Mouse (Mus musculus): ENCODE results near the gene Fam173a. TPM values are rescaled to one million over a fixed set of nuclear protein-coding genes. Genes with fewer than 3 reads are reported as not detected.

The Fam173a gene
- polyA plus RNA-seq, 1 experiment, result 135 TPM

GRCm38 (mm10) chr17:25773549-25774120 lies 19.1 kb downstream of the Fam173a start, which contains the start of gene Narfl:
Narfl (plus strand) TSS chr17:25773776.
- no peak within 1 kb of the TSS for H3K27ac ChIP-seq (ENCODE audit: insufficient read depth, low read depth, low read length)
- H3K36me3 ChIP-seq (ENCODE audit: control insufficient read depth, insufficient read depth, low read length), result peaks cover 14% of the 10 kb centered on the region
- WGBS, result under 1% methylated on average over 37 of the region's 37 CpGs
- no peaks in the 10 kb centered on the region for H3K27me3 ChIP-seq (ENCODE audit: control insufficient read depth, insufficient read depth, low read length)
- peaks cover 7% of the 10 kb centered on the region; the same call in 1 of the 2 replicates for H3K4me1 ChIP-seq (ENCODE audit: control insufficient read depth, insufficient read depth, insufficient read length, low read length)
- H3K4me3 ChIP-seq (ENCODE audit: low read depth, low read length), result peak within 1 kb of the TSS; percentile 92
- TF ChIP-seq CTCF (IDR thresholded peaks at IDR 0.05; ENCODE audit: extremely low read depth, insufficient read length, insufficient replicate concordance, low read depth, low read length) (peak; percentile 88), POLR2A (IDR thresholded peaks at IDR 0.05; ENCODE audit: low read depth, low read length) (peak; percentile 34)

- no peak for TF ChIP-seq POLR2A (IDR thresholded peaks at IDR 0.05; ENCODE audit: low read depth, low read length)
- TF ChIP-seq CTCF (IDR thresholded peaks at IDR 0.05; ENCODE audit: extremely low read depth, insufficient read length, insufficient replicate concordance, low read depth, low read length), result no peak
- no peaks in the 10 kb centered on the region for H3K27me3 ChIP-seq (ENCODE audit: control insufficient read depth, insufficient read depth, low read length)
- 53% methylated on average over 9 of the region's 9 CpGs for WGBS
- no peak overlapping the region for H3K4me3 ChIP-seq (ENCODE audit: low read depth, low read length)
- H3K27ac ChIP-seq (ENCODE audit: insufficient read depth, low read depth, low read length), result no peak overlapping the region
- H3K4me1 ChIP-seq (ENCODE audit: control insufficient read depth, insufficient read depth, insufficient read length, low read length), result peaks cover 3% of the 10 kb centered on the region; the same call in 1 of the 2 replicates
- H3K36me3 ChIP-seq (ENCODE audit: control insufficient read depth, insufficient read depth, low read length), result no peaks in the 10 kb centered on the region
Observed at GRCm38 (mm10) chr17:25769331-25769730, 23.4 kb downstream of the Fam173a start.

- Histone ChIP-seq H3K27ac (ENCODE audit: insufficient read depth, low read depth, low read length) (no peak overlapping the region), H3K4me1 (ENCODE audit: control insufficient read depth, insufficient read depth, insufficient read length, low read length) (no peaks in the 10 kb centered on the region), H3K27me3 (ENCODE audit: control insufficient read depth, insufficient read depth, low read length) (no peaks in the 10 kb centered on the region), H3K4me3 (ENCODE audit: low read depth, low read length) (no peak overlapping the region), H3K36me3 (ENCODE audit: control insufficient read depth, insufficient read depth, low read length) (no peaks in the 10 kb centered on the region)
- 68% methylated on average over 5 of the region's 5 CpGs for WGBS
- TF ChIP-seq CTCF (IDR thresholded peaks at IDR 0.05; ENCODE audit: extremely low read depth, insufficient read length, insufficient replicate concordance, low read depth, low read length) (no peak), POLR2A (IDR thresholded peaks at IDR 0.05; ENCODE audit: low read depth, low read length) (no peak)
Observed at GRCm38 (mm10) chr17:25765886-25766285, 26.8 kb downstream of the Fam173a start.

GRCm38 (mm10) chr17:25762591-25762990 lies 30.1 kb downstream of the Fam173a start:
- Histone ChIP-seq H3K27ac (ENCODE audit: insufficient read depth, low read depth, low read length) (no peak overlapping the region), H3K4me3 (ENCODE audit: low read depth, low read length) (no peak overlapping the region), H3K4me1 (ENCODE audit: control insufficient read depth, insufficient read depth, insufficient read length, low read length) (no peaks in the 10 kb centered on the region), H3K36me3 (ENCODE audit: control insufficient read depth, insufficient read depth, low read length) (no peaks in the 10 kb centered on the region), H3K27me3 (ENCODE audit: control insufficient read depth, insufficient read depth, low read length) (no peaks in the 10 kb centered on the region)
- 45% methylated on average over 3 of the region's 3 CpGs for WGBS
- no peak for TF ChIP-seq POLR2A (IDR thresholded peaks at IDR 0.05; ENCODE audit: low read depth, low read length)
- TF ChIP-seq CTCF (IDR thresholded peaks at IDR 0.05; ENCODE audit: extremely low read depth, insufficient read length, insufficient replicate concordance, low read depth, low read length), result no peak

- no peaks in the 10 kb centered on the region for H3K27me3 ChIP-seq (ENCODE audit: control insufficient read depth, insufficient read depth, low read length)
- H3K4me1 ChIP-seq (ENCODE audit: control insufficient read depth, insufficient read depth, insufficient read length, low read length), result no peaks in the 10 kb centered on the region
- no peaks in the 10 kb centered on the region for H3K36me3 ChIP-seq (ENCODE audit: control insufficient read depth, insufficient read depth, low read length)
- WGBS, result 44% methylated on average over 4 of the region's 4 CpGs
- no peak for TF ChIP-seq CTCF (IDR thresholded peaks at IDR 0.05; ENCODE audit: extremely low read depth, insufficient read length, insufficient replicate concordance, low read depth, low read length)
- TF ChIP-seq POLR2A (IDR thresholded peaks at IDR 0.05; ENCODE audit: low read depth, low read length), result no peak
- H3K27ac ChIP-seq (ENCODE audit: insufficient read depth, low read depth, low read length), result no peak overlapping the region
- H3K4me3 ChIP-seq (ENCODE audit: low read depth, low read length), result no peak overlapping the region
Observed at GRCm38 (mm10) chr17:25761561-25761970, 31.1 kb downstream of the Fam173a start.

- TF ChIP-seq CTCF (IDR thresholded peaks at IDR 0.05; ENCODE audit: extremely low read depth, insufficient read length, insufficient replicate concordance, low read depth, low read length) (no peak), POLR2A (IDR thresholded peaks at IDR 0.05; ENCODE audit: low read depth, low read length) (no peak)
- H3K4me1 ChIP-seq (ENCODE audit: control insufficient read depth, insufficient read depth, insufficient read length, low read length), result no peaks in the 10 kb centered on the region
- no peaks in the 10 kb centered on the region for H3K27me3 ChIP-seq (ENCODE audit: control insufficient read depth, insufficient read depth, low read length)
- no peak overlapping the region for H3K4me3 ChIP-seq (ENCODE audit: low read depth, low read length)
- no peaks in the 10 kb centered on the region for H3K36me3 ChIP-seq (ENCODE audit: control insufficient read depth, insufficient read depth, low read length)
- H3K27ac ChIP-seq (ENCODE audit: insufficient read depth, low read depth, low read length), result no peak overlapping the region
- WGBS, result 71% methylated on average over 8 of the region's 8 CpGs
Observed at GRCm38 (mm10) chr17:25760148-25760547, 32.6 kb downstream of the Fam173a start.

- Histone ChIP-seq H3K4me3 (ENCODE audit: low read depth, low read length) (no peak overlapping the region), H3K27me3 (ENCODE audit: control insufficient read depth, insufficient read depth, low read length) (no peaks in the 10 kb centered on the region), H3K4me1 (ENCODE audit: control insufficient read depth, insufficient read depth, insufficient read length, low read length) (no peaks in the 10 kb centered on the region), H3K36me3 (ENCODE audit: control insufficient read depth, insufficient read depth, low read length) (no peaks in the 10 kb centered on the region), H3K27ac (ENCODE audit: insufficient read depth, low read depth, low read length) (no peak overlapping the region)
- 49% methylated on average over 3 of the region's 3 CpGs for WGBS
- TF ChIP-seq CTCF (IDR thresholded peaks at IDR 0.05; ENCODE audit: extremely low read depth, insufficient read length, insufficient replicate concordance, low read depth, low read length) (no peak), POLR2A (IDR thresholded peaks at IDR 0.05; ENCODE audit: low read depth, low read length) (no peak)
Observed at GRCm38 (mm10) chr17:25757691-25758090, 35.0 kb downstream of the Fam173a start.
